Mouse (Mus musculus) testis, adult 2 months (tissue): ENCODE measurements around the gene Nt5c2. TPM values are rescaled to one million over a fixed set of nuclear protein-coding genes. Genes with fewer than 3 reads are reported as not detected.

Experiments used
- H3K27ac ChIP-seq: fragments of 200-500 bp; 2 replicates; pipeline ENCODE4 v1.5.1; 2012; ENCODE audit warnings: low read depth, low read length; ENCODE audit not compliant: control insufficient read depth, insufficient read depth
- H3K27me3 ChIP-seq: fragments of 200-500 bp; 2 replicates; pipeline ENCODE4 v1.6.1; 2012; ENCODE audit warnings: mild to moderate bottlenecking, low read length, moderate library complexity; ENCODE audit not compliant: control insufficient read depth, insufficient read depth
- H3K36me3 ChIP-seq: fragments of 200-500 bp; 2 replicates; pipeline ENCODE4 v1.6.1; 2012; ENCODE audit warnings: mild to moderate bottlenecking, low read length; ENCODE audit not compliant: control insufficient read depth, insufficient read depth
- H3K4me1 ChIP-seq: fragments of 200-500 bp; 2 replicates; pipeline ENCODE4 v1.6.1; 2012; ENCODE audit warnings: low read length; ENCODE audit not compliant: control insufficient read depth, insufficient read depth
- H3K4me3 ChIP-seq: fragments of 200-500 bp; 2 replicates; pipeline ENCODE4 v1.5.1; 2012; ENCODE audit warnings: low read depth, mild to moderate bottlenecking, low read length, moderate library complexity, mixed read lengths; ENCODE audit not compliant: control insufficient read depth
- CTCF ChIP-seq: fragments of 200-500 bp; IDR thresholded peaks from 2 replicates; pipeline ENCODE4 v1.5.1; 2012; ENCODE audit warnings: low read depth, mild to moderate bottlenecking, inconsistent platforms, low read length, moderate library complexity; ENCODE audit not compliant: control insufficient read depth, insufficient read depth, insufficient replicate concordance
- POLR2A ChIP-seq: fragments of 200-500 bp; IDR thresholded peaks from 2 replicates; pipeline ENCODE4 v1.6.1; 2012; ENCODE audit warnings: low read depth, mild to moderate bottlenecking, inconsistent platforms, low read length, moderate library complexity; ENCODE audit not compliant: control insufficient read depth
- polyA plus RNA-seq: library from polyadenylated mRNA; depleted of rRNA; stranded (reverse); fragments of >200 nt; gene quantifications from 2 replicates; pipeline ENCODE4 v1.2.3, GENCODE M21; 2012

The Nt5c2 gene
- polyA plus RNA-seq, 1 experiment: 38.6 TPM

DNA sequence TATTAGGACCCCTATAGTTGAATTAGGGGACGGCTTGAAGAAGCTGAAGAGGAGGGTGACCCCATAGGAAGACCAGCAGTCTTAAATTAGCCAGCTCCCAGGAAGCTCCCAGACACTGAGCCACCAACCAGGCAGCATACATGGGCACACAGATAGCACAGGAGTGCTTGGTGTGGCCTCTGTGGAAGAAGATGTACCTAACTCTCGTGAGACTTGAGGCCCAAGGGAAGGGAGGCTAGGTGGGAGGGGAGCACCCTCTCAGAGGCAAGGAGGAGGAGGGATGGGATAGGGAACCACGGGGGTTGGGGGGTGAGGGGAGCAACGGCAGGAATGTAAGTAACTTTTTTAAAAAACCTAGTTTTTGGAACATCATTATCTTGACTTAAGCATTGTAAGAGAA lies 88.6 kb downstream of the Nt5c2 start:
- no peak overlapping the region for H3K4me3 ChIP-seq
- no peaks in the 10 kb centered on the region; the same call in none of the 2 replicates for H3K36me3 ChIP-seq
- H3K27ac ChIP-seq: no peak overlapping the region
- no peaks in the 10 kb centered on the region; the same call in 1 of the 2 replicates for H3K4me1 ChIP-seq
- TF ChIP-seq CTCF (no peak), POLR2A (no peak)
- no peaks in the 10 kb centered on the region for H3K27me3 ChIP-seq

- Histone ChIP-seq H3K27me3 (no peaks in the 10 kb centered on the region), H3K4me1 (no peaks in the 10 kb centered on the region)
- TF ChIP-seq POLR2A (no peak), CTCF (no peak)
Observed at GRCm38 (mm10) chr19:46920571-46920970, 94.4 kb downstream of the Nt5c2 start.

GRCm38 (mm10) chr19:46915406-46916080 lies 99.4 kb downstream of the Nt5c2 start:
- Histone ChIP-seq H3K27me3 (no peaks in the 10 kb centered on the region), H3K4me1 (no peaks in the 10 kb centered on the region), H3K27ac (no peak overlapping the region), H3K36me3 (no peaks in the 10 kb centered on the region), H3K4me3 (no peak overlapping the region)
- TF ChIP-seq POLR2A: no peak
- no peak for TF ChIP-seq CTCF

More at GRCm38 (mm10) chr19:46920571-46920970, 94.4 kb downstream of the Nt5c2 start:
- H3K4me3 ChIP-seq: no peak overlapping the region
- no peak overlapping the region for H3K27ac ChIP-seq
- H3K36me3 ChIP-seq: no peaks in the 10 kb centered on the region; the same call in none of the 2 replicates

DNA sequence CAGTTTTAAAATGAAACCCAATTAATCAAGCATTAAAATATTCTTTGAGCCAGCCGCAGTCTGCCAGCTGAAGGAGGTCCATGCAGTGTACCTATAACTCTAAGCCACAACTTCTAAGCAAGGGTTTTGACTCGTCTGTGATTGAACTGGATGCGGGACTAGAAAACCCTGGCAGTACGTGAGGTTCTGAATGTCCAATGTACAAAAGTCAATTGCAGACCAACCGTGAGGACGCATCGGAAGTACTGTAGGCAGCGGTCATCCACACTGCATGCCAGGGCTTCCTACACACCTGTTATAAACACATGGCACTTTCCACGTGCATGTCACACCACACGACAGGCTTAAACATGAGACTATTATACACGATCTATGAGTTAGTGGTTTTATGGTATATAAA lies 101.3 kb downstream of the Nt5c2 start:
- no peaks in the 10 kb centered on the region for H3K36me3 ChIP-seq
- no peak overlapping the region for H3K27ac ChIP-seq
- H3K27me3 ChIP-seq: no peaks in the 10 kb centered on the region
- H3K4me1 ChIP-seq: no peaks in the 10 kb centered on the region
- no peak for TF ChIP-seq CTCF
- TF ChIP-seq POLR2A: no peak
- no peak overlapping the region for H3K4me3 ChIP-seq

GRCm38 (mm10) chr19:46911492-46911891 lies 103.5 kb downstream of the Nt5c2 start:
- Histone ChIP-seq H3K4me3 (no peak overlapping the region), H3K36me3 (no peaks in the 10 kb centered on the region), H3K27me3 (no peaks in the 10 kb centered on the region), H3K4me1 (no peaks in the 10 kb centered on the region), H3K27ac (no peak overlapping the region)
- no peak for TF ChIP-seq POLR2A
- TF ChIP-seq CTCF: no peak

DNA sequence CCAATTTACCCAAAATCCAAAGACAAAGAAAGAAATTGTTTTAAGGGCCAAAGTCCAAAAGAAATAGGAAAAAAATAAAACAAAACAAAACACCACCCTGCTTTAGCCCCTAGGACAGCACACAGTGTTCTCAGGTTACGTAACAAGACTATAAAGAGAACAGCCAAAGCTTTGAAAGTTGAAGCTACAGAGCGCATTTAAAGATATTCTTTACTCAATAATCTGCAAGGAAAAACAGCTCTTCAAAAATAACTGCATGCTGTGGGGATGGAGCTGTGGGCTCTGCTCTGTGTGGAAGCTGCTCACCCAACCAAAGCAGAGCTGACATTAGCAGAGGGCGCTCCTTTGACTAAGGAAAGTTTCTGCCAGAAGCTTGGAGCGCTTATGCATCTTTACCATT lies 106.0 kb downstream of the Nt5c2 start:
- Histone ChIP-seq H3K27ac (peak overlapping the region; percentile 50), H3K27me3 (no peaks in the 10 kb centered on the region), H3K4me3 (no peak overlapping the region), H3K4me1 (no peaks in the 10 kb centered on the region), H3K36me3 (no peaks in the 10 kb centered on the region)
- no peak for TF ChIP-seq CTCF
- TF ChIP-seq POLR2A: no peak

DNA sequence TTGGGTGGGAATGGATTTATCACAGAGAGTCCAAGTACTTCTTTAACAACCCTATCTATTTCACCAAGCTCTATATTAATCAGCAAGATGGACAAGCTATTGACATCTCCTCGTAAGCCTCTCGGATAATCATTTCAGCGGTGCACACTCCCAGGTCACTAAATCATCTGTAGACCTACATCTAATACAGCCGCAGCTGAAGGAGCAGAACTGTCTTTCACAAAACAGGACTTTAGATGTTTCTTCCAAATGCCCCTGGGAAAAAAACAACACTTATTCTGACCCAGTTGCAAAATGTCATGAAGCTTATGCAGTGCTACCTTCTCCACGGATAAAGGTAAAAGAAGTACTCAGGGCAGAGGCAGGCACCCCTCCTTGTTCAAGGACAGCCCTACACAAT lies 106.7 kb downstream of the Nt5c2 start:
- H3K27ac ChIP-seq: no peak overlapping the region
- H3K27me3 ChIP-seq: no peaks in the 10 kb centered on the region
- H3K4me1 ChIP-seq: no peaks in the 10 kb centered on the region
- TF ChIP-seq CTCF: no peak
- no peak for TF ChIP-seq POLR2A
- no peak overlapping the region for H3K4me3 ChIP-seq
- no peaks in the 10 kb centered on the region for H3K36me3 ChIP-seq
